Mouse (Mus musculus): ENCODE data around the gene Gm42417. TPM values are rescaled to one million over a fixed set of nuclear protein-coding genes. Genes with fewer than 3 reads are reported as not detected.

Gm42417 gene
- polyA plus RNA-seq, 1 experiment: 0.05 TPM

DNA sequence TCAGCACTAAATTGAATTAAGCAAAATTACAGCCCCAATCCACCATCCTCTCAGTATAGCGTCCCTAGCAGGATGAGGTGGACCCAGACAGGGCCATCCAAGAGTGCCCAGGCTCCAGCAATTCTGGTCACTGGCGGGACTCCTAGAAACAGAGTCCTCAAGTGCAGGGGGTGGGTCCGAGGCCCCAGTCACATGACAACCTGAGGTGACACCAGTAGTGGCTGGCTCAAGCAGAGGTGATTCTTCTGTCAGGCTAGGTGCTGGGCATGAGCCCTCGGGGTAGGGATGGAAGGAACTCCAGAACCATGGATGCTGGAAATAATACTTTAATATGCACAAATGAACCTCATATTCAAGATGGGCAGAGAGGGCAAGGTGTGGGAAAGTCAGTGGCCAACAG lies 23.2 kb upstream of the Gm42417 start:
- TF ChIP-seq MAX (IDR thresholded peaks at IDR 0.05) (no peak), USF1 (IDR thresholded peaks at IDR 0.05; ENCODE audit: low read depth) (no peak), MYOG (IDR thresholded peaks at IDR 0.05; ENCODE audit: control insufficient read depth, extremely low read depth, insufficient read length) (no peak), FOSL1 (IDR thresholded peaks at IDR 0.05; ENCODE audit: insufficient read depth, low read length, poor library complexity, severe bottlenecking) (no peak), CEBPB (IDR thresholded peaks at IDR 0.05; ENCODE audit: low read depth) (no peak), MYOD1 (IDR thresholded peaks at IDR 0.05; ENCODE audit: control insufficient read depth, insufficient read length, low read depth) (no peak), CTCF (IDR thresholded peaks at IDR 0.05; ENCODE audit: control insufficient read depth, insufficient read depth, insufficient read length) (no peak)
- Histone ChIP-seq H3K4me3 (ENCODE audit: insufficient read depth, poor library complexity, severe bottlenecking) (no peak overlapping the region), H3K27me3 (ENCODE audit: control insufficient read depth, insufficient read depth, insufficient read length) (no peaks in the 10 kb centered on the region), H3ac (ENCODE audit: control insufficient read depth, insufficient read length, low read depth) (no peak overlapping the region), H3K79me2 (ENCODE audit: control insufficient read depth, insufficient read depth) (no peaks in the 10 kb centered on the region), H3K79me3 (ENCODE audit: low read depth) (no peaks in the 10 kb centered on the region), H3K36me3 (ENCODE audit: control insufficient read depth, insufficient read depth) (no peaks in the 10 kb centered on the region)

DNA sequence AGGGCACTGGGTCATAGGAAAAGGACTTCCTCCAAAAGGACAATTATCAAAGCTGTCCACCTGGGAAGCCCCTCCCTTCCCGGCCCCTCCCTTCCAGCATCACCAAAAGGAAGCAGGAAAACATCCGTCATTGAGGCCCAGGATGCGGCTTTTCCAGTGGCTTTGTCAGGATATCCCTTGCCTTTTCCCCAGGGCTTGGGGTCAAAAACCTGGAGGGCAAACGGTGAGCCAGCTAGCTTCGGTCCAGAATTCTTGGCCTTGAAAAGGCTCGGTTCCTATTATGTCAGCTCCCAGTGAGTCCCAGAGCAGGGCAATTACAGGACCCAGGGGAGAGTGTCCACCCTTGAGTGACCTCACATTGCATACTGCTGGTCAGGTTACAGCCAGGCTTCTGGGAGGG lies 21.7 kb upstream of the Gm42417 start:
- TF ChIP-seq CTCF (IDR thresholded peaks at IDR 0.05; ENCODE audit: control insufficient read depth, insufficient read depth, insufficient read length) (no peak), USF1 (IDR thresholded peaks at IDR 0.05; ENCODE audit: low read depth) (no peak), MYOD1 (IDR thresholded peaks at IDR 0.05; ENCODE audit: control insufficient read depth, insufficient read length, low read depth) (no peak), MYOG (IDR thresholded peaks at IDR 0.05; ENCODE audit: control insufficient read depth, extremely low read depth, insufficient read length) (no peak)
- Histone ChIP-seq H3K79me3 (ENCODE audit: low read depth) (peaks cover 6% of the 10 kb centered on the region), H3ac (ENCODE audit: control insufficient read depth, insufficient read length, low read depth) (no peak overlapping the region), H3K79me2 (ENCODE audit: control insufficient read depth, insufficient read depth) (peaks cover 12% of the 10 kb centered on the region), H3K4me3 (ENCODE audit: insufficient read depth, poor library complexity, severe bottlenecking) (no peak overlapping the region), H3K36me3 (ENCODE audit: control insufficient read depth, insufficient read depth) (no peaks in the 10 kb centered on the region), H3K27me3 (ENCODE audit: control insufficient read depth, insufficient read depth, insufficient read length) (no peaks in the 10 kb centered on the region)

DNA sequence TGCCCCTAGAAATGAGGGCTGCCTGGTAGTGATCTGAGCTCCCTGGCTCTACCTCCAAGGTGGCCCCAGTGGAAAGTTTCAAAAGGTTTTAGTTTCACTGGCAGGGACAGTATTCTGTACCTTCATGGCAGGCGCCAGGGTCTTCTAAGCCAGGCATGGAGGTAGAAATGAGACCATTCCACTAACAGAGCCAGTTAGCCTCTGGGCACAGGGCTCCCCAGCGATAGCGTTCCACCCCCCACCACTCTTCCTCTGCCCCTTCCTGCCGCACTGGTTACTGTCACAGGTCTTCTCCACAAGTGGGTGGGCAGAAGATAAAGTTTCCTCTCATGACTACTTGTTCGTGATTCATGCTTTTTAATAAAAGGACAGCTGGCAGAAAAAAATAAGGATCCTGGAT lies 20.7 kb upstream of the Gm42417 start:
- Histone ChIP-seq H3K4me3 (ENCODE audit: insufficient read depth, poor library complexity, severe bottlenecking) (no peak overlapping the region), H3ac (ENCODE audit: control insufficient read depth, insufficient read length, low read depth) (no peak overlapping the region), H3K79me3 (ENCODE audit: low read depth) (peaks cover 16% of the 10 kb centered on the region), H3K36me3 (ENCODE audit: control insufficient read depth, insufficient read depth) (peaks cover 6% of the 10 kb centered on the region), H3K79me2 (ENCODE audit: control insufficient read depth, insufficient read depth) (peaks cover 22% of the 10 kb centered on the region), H3K27me3 (ENCODE audit: control insufficient read depth, insufficient read depth, insufficient read length) (no peaks in the 10 kb centered on the region)
- no peak for TF ChIP-seq CEBPB (IDR thresholded peaks at IDR 0.05; ENCODE audit: low read depth)
- TF ChIP-seq CTCF (IDR thresholded peaks at IDR 0.05; ENCODE audit: control insufficient read depth, insufficient read depth, insufficient read length): no peak
- no peak for TF ChIP-seq MYOD1 (IDR thresholded peaks at IDR 0.05; ENCODE audit: control insufficient read depth, insufficient read length, low read depth)
- TF ChIP-seq MYOG (IDR thresholded peaks at IDR 0.05; ENCODE audit: control insufficient read depth, extremely low read depth, insufficient read length): no peak
- TF ChIP-seq USF1 (IDR thresholded peaks at IDR 0.05; ENCODE audit: low read depth): no peak
- no peak for TF ChIP-seq MAX (IDR thresholded peaks at IDR 0.05)
- no peak for TF ChIP-seq FOSL1 (IDR thresholded peaks at IDR 0.05; ENCODE audit: insufficient read depth, low read length, poor library complexity, severe bottlenecking)

DNA sequence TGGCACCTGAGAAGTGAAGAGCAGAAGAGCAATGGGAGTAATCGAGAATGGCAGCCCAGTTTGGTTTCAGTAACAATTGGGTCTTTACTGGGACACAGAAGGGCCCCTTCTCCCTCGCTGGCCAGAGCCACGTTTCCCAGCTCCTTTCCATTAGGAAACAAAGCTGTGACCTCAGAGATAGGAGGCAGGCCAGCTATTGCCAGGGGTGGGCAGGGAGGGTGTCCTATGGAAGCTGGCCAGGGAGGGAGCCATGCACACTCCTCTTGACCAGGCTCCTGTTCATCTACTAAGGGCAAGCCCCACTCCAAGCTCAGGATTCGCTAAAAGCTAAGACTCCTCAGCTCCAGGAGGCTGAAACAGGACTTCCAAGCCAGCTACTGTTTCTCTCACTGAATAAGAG lies 20.0 kb upstream of the Gm42417 start:
- peaks cover 28% of the 10 kb centered on the region for H3K79me2 ChIP-seq (ENCODE audit: control insufficient read depth, insufficient read depth)
- no peak overlapping the region for H3K4me3 ChIP-seq (ENCODE audit: insufficient read depth, poor library complexity, severe bottlenecking)
- H3ac ChIP-seq (ENCODE audit: control insufficient read depth, insufficient read length, low read depth): no peak overlapping the region
- peaks cover 18% of the 10 kb centered on the region for H3K79me3 ChIP-seq (ENCODE audit: low read depth)
- peaks cover 8% of the 10 kb centered on the region for H3K36me3 ChIP-seq (ENCODE audit: control insufficient read depth, insufficient read depth)
- TF ChIP-seq USF1 (IDR thresholded peaks at IDR 0.05; ENCODE audit: low read depth) (no peak), MYOG (IDR thresholded peaks at IDR 0.05; ENCODE audit: control insufficient read depth, extremely low read depth, insufficient read length) (no peak), CTCF (IDR thresholded peaks at IDR 0.05; ENCODE audit: control insufficient read depth, insufficient read depth, insufficient read length) (no peak), FOSL1 (IDR thresholded peaks at IDR 0.05; ENCODE audit: insufficient read depth, low read length, poor library complexity, severe bottlenecking) (no peak)
- no peaks in the 10 kb centered on the region for H3K27me3 ChIP-seq (ENCODE audit: control insufficient read depth, insufficient read depth, insufficient read length)

DNA sequence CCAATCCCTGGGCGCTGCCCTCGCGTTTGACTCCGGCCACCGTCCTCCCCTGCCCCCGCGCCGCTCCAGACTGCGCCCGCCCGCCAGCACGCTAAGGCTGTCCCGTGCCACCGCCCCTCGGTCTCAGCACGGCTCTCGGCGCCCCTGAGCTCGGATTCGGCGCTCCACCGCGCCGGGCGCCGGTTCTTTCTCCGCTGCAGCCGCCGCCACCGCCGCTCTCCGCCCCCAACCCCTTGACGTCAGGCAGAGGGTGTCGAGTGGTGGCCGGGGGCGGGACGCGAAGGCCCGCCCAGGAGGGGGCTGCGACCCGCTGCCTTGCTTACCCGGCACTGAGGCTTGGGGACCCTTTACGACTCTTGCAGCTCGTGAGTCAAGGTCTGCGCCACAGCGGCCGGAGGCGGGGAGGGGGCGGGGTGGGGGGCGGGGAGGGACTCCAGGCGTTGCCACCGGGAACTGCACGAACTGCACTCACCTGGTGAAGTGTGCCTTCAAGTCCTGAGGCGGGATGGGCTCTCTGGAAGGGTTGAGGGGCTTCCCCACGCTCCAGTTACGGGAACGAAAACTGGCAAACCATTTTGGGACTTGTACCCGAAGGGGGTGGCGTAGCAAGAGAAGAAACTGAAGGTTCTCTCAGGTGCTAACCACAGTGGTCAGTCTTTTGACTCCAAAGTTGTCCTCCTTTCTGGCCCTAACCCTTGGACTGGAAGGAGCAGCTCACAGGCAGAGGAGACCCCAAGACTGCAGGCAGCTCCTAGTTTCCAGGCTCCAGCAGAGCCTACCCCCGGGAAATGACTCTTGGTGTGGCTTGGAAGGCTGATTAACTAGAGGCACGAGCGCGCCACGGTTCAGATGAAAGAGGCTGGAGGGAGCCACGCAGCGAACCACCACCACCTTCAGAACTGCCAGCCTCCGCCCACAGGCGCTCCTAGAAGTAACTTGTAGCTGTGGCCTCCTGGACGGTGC lies 19.1 kb upstream of the Gm42417 start, which contains the start of gene Sema4c:
Gene Sema4c (minus strand): TSS at position 319 of the 963 bp plus-strand sequence.
- Histone ChIP-seq H3K27me3 (ENCODE audit: control insufficient read depth, insufficient read depth, insufficient read length) (no peaks in the 10 kb centered on the region), H3K79me3 (ENCODE audit: low read depth) (peaks cover 22% of the 10 kb centered on the region), H3K79me2 (ENCODE audit: control insufficient read depth, insufficient read depth) (peaks cover 38% of the 10 kb centered on the region), H3K36me3 (ENCODE audit: control insufficient read depth, insufficient read depth) (peaks cover 18% of the 10 kb centered on the region), H3K4me3 (ENCODE audit: insufficient read depth, poor library complexity, severe bottlenecking) (peak within 1 kb of the TSS; percentile 68), H3ac (ENCODE audit: control insufficient read depth, insufficient read length, low read depth) (peak within 1 kb of the TSS; percentile 96)
- no peak for TF ChIP-seq CTCF (IDR thresholded peaks at IDR 0.05; ENCODE audit: control insufficient read depth, insufficient read depth, insufficient read length)
- no peak for TF ChIP-seq USF1 (IDR thresholded peaks at IDR 0.05; ENCODE audit: low read depth)
- no peak for TF ChIP-seq MYOD1 (IDR thresholded peaks at IDR 0.05; ENCODE audit: control insufficient read depth, insufficient read length, low read depth)
